Mouse (Mus musculus) forebrain, embryonic 12.5 days (tissue): ENCODE data around the gene Cmtm6. TPM values are rescaled to one million over a fixed set of nuclear protein-coding genes. Genes with fewer than 3 reads are reported as not detected.
"Not testable (repeated sequence)": the region's sequence is repeated elsewhere in the genome, so short reads cannot be mapped to it uniquely, and the experiment has no call there.

Source experiments
- ATAC-seq: fragments of 200-750 bp; cut with Nextera tagmentation; 2 replicates; pipeline ENCODE4 v1.8.0; 2017; ENCODE audit warnings: moderate TSS enrichment; ENCODE audit not compliant: low FRiP score
- H3K27ac ChIP-seq: fragments of 300-500 bp; sonication (generic); 2 replicates; pipeline ENCODE4 v1.5.1; 2016; ENCODE audit warnings: mild to moderate bottlenecking
- H3K27me3 ChIP-seq: fragments of 300-500 bp; sonication (generic); 2 replicates; pipeline ENCODE4 v1.6.1; 2016; ENCODE audit warnings: mild to moderate bottlenecking
- H3K36me3 ChIP-seq: fragments of 300-500 bp; sonication (generic); replicated peaks from 2 replicates; pipeline ENCODE4 v1.6.1; 2016; ENCODE audit warnings: mild to moderate bottlenecking
- H3K4me1 ChIP-seq: fragments of 300-500 bp; sonication (generic); 2 replicates; pipeline ENCODE4 v1.6.1; 2016
- H3K4me2 ChIP-seq: fragments of 300-500 bp; sonication (generic); 2 replicates; pipeline ENCODE4 v1.6.1; 2016; ENCODE audit warnings: mild to moderate bottlenecking, moderate library complexity
- H3K4me3 ChIP-seq: fragments of 300-500 bp; sonication (generic); replicated peaks from 2 replicates; pipeline ENCODE4 v1.5.1; 2016; ENCODE audit warnings: mild to moderate bottlenecking
- H3K9ac ChIP-seq: fragments of 300-500 bp; sonication (generic); 2 replicates; pipeline ENCODE4 v1.6.1; 2016; ENCODE audit warnings: mild to moderate bottlenecking
- H3K9me3 ChIP-seq: fragments of 300-500 bp; sonication (generic); 2 replicates; pipeline ENCODE4 v1.6.1; 2016
- WGBS: fragments of 180-500 bp; shearing (Covaris S2); methylation state at CpG from one replicate; pipeline ENCODE4 v1.1.7; 2016; 5-methylcytosine and 5-hydroxymethylcytosine counted together
- polyA plus RNA-seq: library from polyadenylated mRNA; unstranded; fragments of >200 nt; fragmentation: Nextera tagmentation; extraction: Ambion mirVana; gene quantifications from 2 replicates; pipeline ENCODE4 v1.2.1, GENCODE M21; 2016

The Cmtm6 gene
- polyA plus RNA-seq, 1 experiment from 2014 or later, result 25.6 TPM

DNA sequence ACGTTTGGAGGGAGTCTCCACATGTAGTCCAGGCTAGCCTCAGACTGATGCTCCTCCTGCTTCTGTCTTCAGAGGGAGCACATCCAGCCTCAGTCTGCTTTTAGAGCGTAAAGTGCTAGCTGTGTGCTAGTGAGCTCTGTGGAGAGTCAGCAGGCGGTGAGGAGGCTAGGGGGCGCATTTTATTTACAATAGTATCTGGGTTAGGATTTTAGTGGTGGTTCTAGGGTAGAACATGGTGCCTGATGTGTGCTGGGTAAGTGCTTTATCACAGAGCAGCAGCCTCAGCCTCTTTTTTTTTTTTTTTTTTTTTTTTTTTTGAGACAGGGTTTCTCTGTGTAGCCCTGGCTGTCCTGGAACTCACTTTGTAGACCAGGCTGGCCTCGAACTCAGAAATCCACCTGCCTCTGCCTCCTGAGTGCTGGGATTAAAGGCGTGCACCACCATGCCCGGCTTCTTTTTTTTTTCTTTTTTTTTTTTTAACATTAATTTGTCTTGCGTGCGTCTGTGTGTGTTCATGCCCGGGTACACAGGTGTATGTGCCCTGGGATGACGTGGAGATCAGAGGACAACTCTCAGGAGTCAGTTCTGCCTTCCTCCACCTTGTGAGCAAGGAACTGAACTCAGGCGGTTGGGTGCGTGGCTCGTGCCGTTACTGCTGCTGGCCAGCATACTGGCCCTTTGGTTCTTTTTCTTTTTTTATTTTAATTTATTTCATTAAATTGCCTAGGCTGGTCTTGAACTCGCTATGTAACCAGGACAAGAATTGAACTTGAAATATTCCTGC lies 30.8 kb upstream of the Cmtm6 start:
- no peak for ATAC-seq
- H3K27ac ChIP-seq, result no peak overlapping the region
- no peak overlapping the region for H3K4me2 ChIP-seq
- H3K9me3 ChIP-seq, result no peaks in the 10 kb centered on the region
- H3K9ac ChIP-seq, result no peak overlapping the region
- no peaks in the 10 kb centered on the region for H3K4me1 ChIP-seq
- H3K36me3 ChIP-seq, result peaks cover 25% of the 10 kb centered on the region
- H3K27me3 ChIP-seq, result no peaks in the 10 kb centered on the region
- H3K4me3 ChIP-seq, result no peak overlapping the region
- 92% methylated on average over 14 of the region's 16 CpGs for WGBS

DNA sequence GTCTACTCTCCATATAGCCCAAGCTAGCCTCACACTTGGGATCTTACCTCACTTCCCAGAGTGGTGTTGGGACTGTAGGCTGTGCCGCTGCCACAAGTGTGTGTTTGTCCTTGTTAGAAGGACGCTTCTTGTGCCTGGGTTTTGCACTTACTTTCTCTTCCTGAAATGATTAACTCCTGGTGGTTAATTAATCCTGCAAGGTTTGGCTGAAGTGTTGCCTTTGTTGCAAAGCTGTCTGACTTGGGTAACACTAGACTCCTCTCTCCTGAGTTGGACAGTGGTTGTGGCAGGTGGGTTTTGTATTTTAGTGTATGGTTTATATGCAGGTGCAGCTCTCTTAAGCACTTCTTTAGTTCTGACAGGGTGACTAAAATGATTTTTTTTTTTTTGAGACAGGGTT lies 29.9 kb upstream of the Cmtm6 start:
- Histone ChIP-seq H3K27ac (no peak overlapping the region), H3K9me3 (no peaks in the 10 kb centered on the region), H3K9ac (no peak overlapping the region), H3K4me1 (no peaks in the 10 kb centered on the region), H3K36me3 (peaks cover 32% of the 10 kb centered on the region), H3K4me2 (no peak overlapping the region), H3K27me3 (no peaks in the 10 kb centered on the region), H3K4me3 (no peak overlapping the region)
- WGBS, result 89% methylated on average over 2 of the region's 2 CpGs
- ATAC-seq, result no peak

DNA sequence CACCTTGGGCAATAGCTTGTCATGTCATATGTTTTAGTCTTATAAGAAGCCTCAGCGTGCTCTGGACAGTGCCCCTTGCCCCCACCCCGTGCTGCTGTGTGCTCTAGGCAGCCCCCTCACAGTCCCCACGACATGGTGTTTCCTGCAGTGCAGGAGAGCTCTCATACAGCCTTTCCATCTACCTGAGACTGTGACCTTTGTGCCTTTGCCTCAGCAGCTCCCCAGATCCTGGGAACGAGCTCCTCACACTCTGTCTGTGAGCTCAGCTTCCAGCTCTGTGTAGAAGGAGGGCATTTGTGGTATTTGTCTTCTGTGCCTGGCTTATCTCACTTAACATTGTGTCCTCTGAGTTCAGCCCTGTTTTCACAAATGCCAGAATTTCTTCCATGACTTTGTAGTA lies 29.0 kb upstream of the Cmtm6 start:
- 94% methylated on average over 4 of the region's 4 CpGs for WGBS
- Histone ChIP-seq H3K9ac (no peak overlapping the region), H3K9me3 (no peaks in the 10 kb centered on the region), H3K4me1 (no peaks in the 10 kb centered on the region), H3K4me3 (no peak overlapping the region), H3K27ac (no peak overlapping the region), H3K27me3 (no peaks in the 10 kb centered on the region), H3K4me2 (no peak overlapping the region), H3K36me3 (peaks cover 39% of the 10 kb centered on the region)
- no peak for ATAC-seq

DNA sequence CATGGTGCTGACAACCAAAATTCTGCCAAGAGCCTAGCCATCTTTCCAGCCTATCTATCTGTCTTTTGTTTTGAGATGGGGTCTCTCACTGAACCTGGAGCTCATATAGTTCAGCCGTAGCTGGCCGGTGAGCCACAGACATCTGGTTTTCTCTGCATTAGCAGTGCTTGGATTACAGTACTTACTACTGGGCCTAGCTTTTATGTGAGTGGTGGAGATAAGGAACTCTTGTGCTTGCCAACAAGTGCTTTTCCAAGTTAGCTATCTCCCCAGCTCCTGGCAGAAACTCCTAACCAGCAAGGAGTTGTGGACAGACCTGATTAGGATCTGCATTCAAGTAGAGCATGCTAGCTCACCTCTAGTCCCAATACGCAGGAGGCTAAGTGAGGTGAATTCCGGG lies 23.1 kb upstream of the Cmtm6 start:
- ATAC-seq, result no peak
- 95% methylated on average over 4 of the region's 4 CpGs for whole genome bisulfite sequencing
- H3K36me3 ChIP-seq, result peaks cover 64% of the 10 kb centered on the region

DNA sequence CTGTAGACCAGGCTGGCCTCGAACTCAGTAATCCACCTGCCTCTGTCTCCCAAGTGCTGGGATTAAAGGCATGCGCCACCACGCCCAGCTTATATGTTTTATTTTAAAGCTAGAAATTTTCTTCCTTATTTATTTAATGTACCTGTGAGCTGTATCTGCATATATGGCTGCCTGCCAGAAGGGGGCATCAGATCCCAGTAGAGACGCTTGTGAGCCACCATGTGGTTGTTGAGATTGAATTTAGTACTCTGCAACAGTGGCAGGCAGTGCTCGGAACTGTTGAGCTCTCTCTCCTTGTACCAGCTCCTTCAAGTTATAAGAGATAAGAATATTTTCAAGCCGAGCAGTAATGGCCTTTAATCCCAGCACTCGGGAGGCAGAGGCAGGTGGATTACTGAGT lies 20.6 kb upstream of the Cmtm6 start:
- peaks cover 78% of the 10 kb centered on the region for H3K36me3 ChIP-seq
- H3K9me3 ChIP-seq, result no peaks in the 10 kb centered on the region
- no peak overlapping the region for H3K27ac ChIP-seq
- ATAC-seq, result no peak
- 80% methylated on average over 7 of the region's 7 CpGs for WGBS
- no peak overlapping the region for H3K9ac ChIP-seq
- H3K4me2 ChIP-seq, result no peak overlapping the region
- H3K27me3 ChIP-seq, result no peaks in the 10 kb centered on the region
- H3K4me3 ChIP-seq, result no peak overlapping the region
- H3K4me1 ChIP-seq, result no peaks in the 10 kb centered on the region

More for the DNA sequence above, 23.1 kb upstream of the Cmtm6 start:
- H3K4me2 ChIP-seq, result no peak overlapping the region
- H3K4me3 ChIP-seq, result no peak overlapping the region
- no peak overlapping the region for H3K27ac ChIP-seq
- no peaks in the 10 kb centered on the region for H3K9me3 ChIP-seq
- H3K4me1 ChIP-seq, result no peaks in the 10 kb centered on the region
- no peak overlapping the region for H3K9ac ChIP-seq
- H3K27me3 ChIP-seq, result no peaks in the 10 kb centered on the region

DNA sequence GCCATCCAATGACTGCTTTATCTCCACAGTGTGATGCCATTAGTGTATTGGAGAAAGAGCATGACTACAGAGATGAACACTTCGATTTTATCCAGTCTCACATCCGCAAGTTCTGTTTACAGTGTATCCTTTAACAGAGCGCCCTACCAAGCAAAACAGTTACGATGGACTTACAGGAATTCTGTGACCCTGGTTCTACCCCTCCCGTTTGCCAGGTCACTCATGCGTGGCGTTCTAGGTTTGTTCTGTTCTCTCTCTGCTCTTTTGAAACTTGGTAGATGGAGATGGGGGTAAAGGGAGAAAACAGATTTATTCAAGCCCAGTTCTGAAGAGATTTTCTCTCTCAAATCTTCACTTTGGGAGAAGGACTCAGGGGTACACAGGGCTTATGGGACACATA lies 17.4 kb upstream of the Cmtm6 start:
- Histone ChIP-seq H3K9me3 (no peaks in the 10 kb centered on the region), H3K4me3 (no peak overlapping the region), H3K4me1 (no peaks in the 10 kb centered on the region), H3K27me3 (no peaks in the 10 kb centered on the region), H3K27ac (no peak overlapping the region), H3K9ac (no peak overlapping the region), H3K36me3 (peaks cover 77% of the 10 kb centered on the region), H3K4me2 (no peak overlapping the region)
- WGBS, result 96% methylated on average over 7 of the region's 7 CpGs
- no peak for ATAC-seq

DNA sequence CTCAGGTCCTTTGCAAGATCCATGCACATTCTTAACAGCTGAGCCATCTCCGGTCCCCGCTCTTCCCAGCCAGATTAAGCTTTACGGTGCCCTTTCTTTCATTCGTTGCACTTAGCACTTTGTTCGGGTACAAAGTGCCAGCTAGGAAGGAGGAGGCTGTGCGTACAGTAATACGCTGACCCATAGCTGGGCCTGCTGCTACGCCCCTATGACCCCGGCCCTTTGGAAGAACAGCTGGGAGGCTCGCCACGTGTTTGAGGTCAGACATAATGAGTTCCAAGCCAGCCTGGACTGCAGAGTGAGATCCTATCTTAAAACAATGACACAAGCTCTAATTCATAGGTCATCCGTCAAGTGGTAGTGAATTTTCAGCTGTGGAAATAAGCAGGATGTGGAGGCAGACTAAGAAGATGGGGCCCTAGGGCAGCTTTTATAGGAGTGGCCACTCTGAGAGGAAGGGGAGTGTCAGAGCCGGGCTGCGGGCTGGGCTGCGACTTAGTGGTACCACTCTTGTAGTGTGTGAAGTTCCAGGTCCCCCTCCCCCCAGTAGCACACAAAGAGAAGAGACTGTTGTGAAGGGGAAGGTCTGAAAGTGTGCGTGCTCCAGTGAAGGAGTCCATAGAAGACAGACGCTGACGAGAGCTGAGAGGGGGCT lies 14.1 kb upstream of the Cmtm6 start:
- Histone ChIP-seq H3K4me1 (no peaks in the 10 kb centered on the region), H3K9ac (no peak overlapping the region), H3K27ac (no peak overlapping the region), H3K36me3 (peaks cover 94% of the 10 kb centered on the region), H3K27me3 (no peaks in the 10 kb centered on the region), H3K4me3 (no peak overlapping the region), H3K9me3 (no peaks in the 10 kb centered on the region), H3K4me2 (no peak overlapping the region)
- ATAC-seq, result no peak
- 87% methylated on average over 18 of the region's 18 CpGs for WGBS

DNA sequence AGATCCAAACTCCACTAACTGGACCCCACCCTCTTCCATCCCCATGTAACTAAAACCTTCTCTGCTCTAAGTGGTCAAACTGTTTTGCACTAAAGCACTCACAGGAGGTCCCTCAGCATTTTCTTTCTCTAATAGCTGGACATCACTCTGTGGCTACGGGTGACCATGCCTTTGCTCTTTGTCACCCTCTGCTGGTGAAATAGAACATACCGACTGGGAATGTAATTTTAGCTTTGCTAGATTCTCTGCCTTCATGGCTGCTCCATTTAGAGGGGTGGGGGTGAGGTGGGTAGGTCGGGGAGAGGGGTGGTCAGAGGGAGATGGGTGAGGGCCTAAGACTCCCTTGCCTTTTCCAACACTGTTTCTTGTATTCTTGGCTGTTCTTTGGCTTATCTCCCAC lies 3.6 kb upstream of the Cmtm6 start:
- no peak overlapping the region for H3K4me2 ChIP-seq
- no peak overlapping the region for H3K27ac ChIP-seq
- H3K9me3 ChIP-seq, result no peaks in the 10 kb centered on the region
- H3K27me3 ChIP-seq, result no peaks in the 10 kb centered on the region
- 5% methylated on average over 3 of the region's 3 CpGs for WGBS
- peaks cover 31% of the 10 kb centered on the region for H3K36me3 ChIP-seq
- no peak overlapping the region for H3K9ac ChIP-seq
- ATAC-seq, result no peak
- H3K4me3 ChIP-seq, result no peak overlapping the region
- peaks cover 9% of the 10 kb centered on the region for H3K4me1 ChIP-seq

DNA sequence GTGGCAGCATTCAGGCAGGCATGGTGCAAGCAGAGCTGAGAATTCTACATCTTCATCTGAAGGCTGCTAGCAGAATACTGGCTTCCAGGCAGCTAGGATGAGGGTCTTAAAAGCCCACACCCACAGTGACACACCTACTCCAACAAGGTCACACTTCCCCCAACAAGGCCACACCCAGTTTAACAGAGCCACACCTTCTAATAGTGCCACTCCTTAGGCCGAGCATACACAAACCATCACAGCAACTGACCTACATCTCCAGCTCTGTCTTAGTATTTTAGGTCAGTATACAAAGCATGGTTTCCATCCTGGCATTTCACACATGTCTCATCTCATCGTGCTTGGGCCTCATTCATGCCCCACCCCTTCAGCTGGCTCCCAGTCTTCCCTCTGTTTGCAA lies 2.5 kb upstream of the Cmtm6 start:
- H3K4me2 ChIP-seq, H3K27me3 ChIP-seq, H3K27ac ChIP-seq, H3K4me3 ChIP-seq, H3K9me3 ChIP-seq, ATAC-seq, H3K9ac ChIP-seq: not testable (repeated sequence)
- 82% methylated on average over 2 of the region's 2 CpGs for WGBS
- Histone ChIP-seq H3K36me3 (peaks cover 21% of the 10 kb centered on the region), H3K4me1 (peaks cover 15% of the 10 kb centered on the region)

DNA sequence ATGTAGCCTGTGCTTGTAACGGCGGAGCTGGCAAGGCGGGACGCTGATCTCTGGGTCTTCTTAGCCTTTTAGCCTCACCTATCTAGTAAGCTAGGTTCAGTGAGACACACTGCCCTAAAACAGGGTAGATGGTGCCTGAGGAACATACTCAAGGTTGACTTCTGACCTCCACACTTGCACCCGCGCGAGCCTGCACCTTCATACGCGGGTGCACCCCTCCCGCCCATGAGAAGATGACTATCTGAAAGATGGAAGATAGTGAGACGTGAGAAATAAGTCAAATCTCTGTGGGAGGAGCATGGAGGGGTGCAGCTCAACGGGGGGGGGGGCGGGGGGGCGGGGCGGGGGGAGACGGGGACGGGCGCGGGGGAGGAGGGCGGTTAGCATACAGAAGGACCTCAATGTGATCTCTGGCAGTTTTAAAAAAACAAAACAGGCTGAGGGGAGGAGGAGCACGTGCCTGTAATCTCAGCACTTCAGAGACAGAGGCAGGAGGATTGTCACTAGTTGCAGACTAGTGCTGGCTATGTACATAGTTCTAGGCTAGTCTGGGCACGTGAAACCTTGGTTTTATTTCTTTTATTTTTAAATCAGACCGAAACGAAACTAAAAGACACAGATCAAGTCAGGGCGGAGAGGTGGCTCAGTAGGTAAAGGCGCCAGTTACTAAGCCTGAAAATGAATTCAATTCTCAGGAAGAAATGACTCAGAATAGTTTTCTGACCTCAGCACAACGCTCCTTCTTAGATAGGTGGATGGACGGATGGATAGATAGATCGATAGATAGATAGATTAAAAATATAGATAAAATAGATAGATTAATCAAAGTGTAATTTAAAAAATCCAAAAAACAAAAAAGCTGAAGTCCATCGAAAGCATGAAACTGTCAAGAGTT lies 758 bp upstream of the Cmtm6 start:
- peak overlapping the region; percentile 70; the same call in 1 of the 2 replicates for H3K4me2 ChIP-seq

DNA sequence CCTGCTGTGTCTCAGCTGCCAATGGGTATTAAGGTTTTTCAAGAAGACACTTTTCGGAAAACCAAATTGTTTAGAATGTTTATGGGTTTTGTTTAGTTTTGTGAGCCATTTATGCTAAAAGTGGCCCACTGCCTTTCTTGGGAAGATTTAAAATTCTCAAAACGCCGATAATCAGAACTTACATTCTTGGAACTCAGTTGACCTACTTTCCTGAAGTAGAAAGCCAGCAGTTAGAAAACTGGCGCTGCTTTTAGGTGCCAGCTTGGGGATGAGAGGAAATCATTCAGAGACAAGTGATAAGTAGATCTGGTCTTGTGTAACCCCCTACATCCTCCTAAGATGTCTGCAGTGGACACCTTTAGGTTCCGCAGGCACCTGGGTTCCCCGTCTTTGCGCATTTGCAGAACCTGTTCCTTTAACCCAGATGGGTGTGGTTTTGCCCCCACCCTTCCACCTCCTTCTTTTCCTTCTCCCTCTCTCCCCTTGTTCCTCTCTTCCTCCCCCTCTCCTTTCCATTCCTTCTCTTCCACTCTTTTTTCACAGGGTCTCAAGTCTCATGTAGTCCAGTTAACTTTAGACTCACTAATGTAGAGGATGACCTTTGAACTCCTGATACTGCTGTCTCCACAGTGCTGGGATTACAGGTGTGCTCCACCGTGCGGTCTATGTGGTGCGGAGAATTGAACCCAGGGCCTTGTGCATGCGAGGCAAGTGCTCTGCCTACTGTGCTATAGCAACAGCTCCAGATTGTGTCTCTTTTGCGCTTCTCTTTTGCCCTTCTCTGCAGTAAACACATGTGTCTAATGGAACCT lies 1.2 kb downstream of the Cmtm6 start:
- H3K9me3 ChIP-seq, result no peaks in the 10 kb centered on the region
- 81% methylated on average over 12 of the region's 12 CpGs for whole genome bisulfite sequencing
- no peak for ATAC-seq
- peaks cover 18% of the 10 kb centered on the region for H3K4me1 ChIP-seq
- no peak overlapping the region for H3K27ac ChIP-seq
- no peaks in the 10 kb centered on the region for H3K36me3 ChIP-seq
- peak overlapping the region; percentile 79 for H3K4me3 ChIP-seq
- no peaks in the 10 kb centered on the region for H3K27me3 ChIP-seq
- H3K9ac ChIP-seq, result peak overlapping the region; percentile 85
- H3K4me2 ChIP-seq, result peak overlapping the region; percentile 70

More for the DNA sequence above, 758 bp upstream of the Cmtm6 start:
- Histone ChIP-seq H3K9ac (no peak overlapping the region), H3K4me1 (peaks cover 18% of the 10 kb centered on the region), H3K36me3 (peaks cover 5% of the 10 kb centered on the region), H3K27ac (no peak overlapping the region), H3K27me3 (no peaks in the 10 kb centered on the region), H3K9me3 (no peaks in the 10 kb centered on the region), H3K4me3 (peak overlapping the region; percentile 79; the same call in 1 of the 2 replicates)
- 51% methylated on average over 22 of the region's 30 CpGs for WGBS
- ATAC-seq, result 0 out of 2 replicates have a peak, but pooled peaks have one; percentile 6
